Mouse (Mus musculus) thymus, adult 2 months (tissue): ENCODE measurements around the gene Prr29.

Experiments used
- CTCF ChIP-seq: fragments of 200-500 bp; IDR thresholded peaks from 2 replicates; pipeline ENCODE4 v1.5.1; 2012; ENCODE audit warnings: mild to moderate bottlenecking, control low read depth, low read length, moderate library complexity, borderline replicate concordance; ENCODE audit not compliant: control insufficient read depth, poor library complexity, insufficient read depth; ENCODE audit errors: extremely low read depth
- POLR2A ChIP-seq: fragments of 200-500 bp; IDR thresholded peaks from 2 replicates; pipeline ENCODE4 v1.6.1; 2012; ENCODE audit warnings: mild to moderate bottlenecking, low read length, control low read depth, moderate library complexity; ENCODE audit not compliant: control insufficient read depth, poor library complexity, insufficient read depth; ENCODE audit errors: extremely low read depth

- TF ChIP-seq CTCF (no peak), POLR2A (no peak)
These were observed 14.4 kb upstream of the Prr29 start for GRCm38 (mm10) chr11:106350853-106351252.
